Mouse (Mus musculus) ES-Bruce4 (cell line): ENCODE results near the gene Ptpn1. TPM values are rescaled to one million over a fixed set of nuclear protein-coding genes. Genes with fewer than 3 reads are reported as not detected.

ENCODE experiments used
- H3K27ac ChIP-seq: 2 replicates; pipeline ENCODE4 v1.5.1; 2012; ENCODE audit warnings: low read length, inconsistent platforms; ENCODE audit not compliant: insufficient read depth
- H3K27me3 ChIP-seq: 2 replicates; pipeline ENCODE4 v1.6.1; 2012; ENCODE audit warnings: mild to moderate bottlenecking, low read length, inconsistent platforms; ENCODE audit not compliant: control insufficient read depth, poor library complexity, insufficient read depth, severe bottlenecking
- H3K36me3 ChIP-seq: 2 replicates; pipeline ENCODE4 v1.6.1; 2012; ENCODE audit warnings: inconsistent platforms, mild to moderate bottlenecking, low read length, moderate library complexity; ENCODE audit not compliant: control insufficient read depth, poor library complexity, insufficient read depth, severe bottlenecking
- H3K4me1 ChIP-seq: one replicate; pipeline ENCODE4 v1.8.1; 2011; ENCODE audit warnings: low read length; ENCODE audit not compliant: control insufficient read depth, insufficient read depth
- H3K4me3 ChIP-seq: 2 replicates; pipeline ENCODE4 v1.5.1; 2011; ENCODE audit warnings: low read depth, mild to moderate bottlenecking, low read length
- H3K9ac ChIP-seq: 2 replicates; pipeline ENCODE4 v1.6.1; 2012; ENCODE audit warnings: low read depth, mild to moderate bottlenecking, inconsistent platforms; ENCODE audit not compliant: poor library complexity, severe bottlenecking
- H3K9me3 ChIP-seq: replicated peaks from 2 replicates; pipeline ENCODE4 v1.6.1; 2012; ENCODE audit warnings: mild to moderate bottlenecking, low read length, inconsistent platforms; ENCODE audit not compliant: control insufficient read depth, poor library complexity, insufficient read depth, severe bottlenecking
- CTCF ChIP-seq: IDR thresholded peaks from one replicate; pipeline ENCODE4 v1.8.1; 2011; ENCODE audit warnings: low read depth, low read length
- EP300 ChIP-seq: IDR thresholded peaks from 2 replicates; pipeline ENCODE4 v1.6.1; 2011; ENCODE audit warnings: low read depth, low read length; ENCODE audit not compliant: insufficient read depth
- POLR2A ChIP-seq: IDR thresholded peaks from one replicate; pipeline ENCODE4 v1.8.1; 2011; ENCODE audit warnings: low read length; ENCODE audit not compliant: insufficient read depth
- polyA plus RNA-seq: library from polyadenylated mRNA; stranded (reverse); fragments of >200 nt; gene quantifications from 2 replicates; pipeline ENCODE4 v1.2.4, GENCODE M21; 2011; ENCODE audit warnings: low read depth; ENCODE audit not compliant: missing spikeins, insufficient read depth, insufficient read length

Ptpn1 gene
- polyA plus RNA-seq, 1 experiment, result 51.3 TPM

- no peak overlapping the region for H3K9ac ChIP-seq
- H3K27me3 ChIP-seq, result no peaks in the 10 kb centered on the region
- H3K36me3 ChIP-seq, result no peaks in the 10 kb centered on the region
- TF ChIP-seq CTCF, result no peak
- TF ChIP-seq POLR2A, result no peak
- H3K27ac ChIP-seq, result no peak overlapping the region
- no peaks in the 10 kb centered on the region for H3K4me1 ChIP-seq
- no peak overlapping the region for H3K4me3 ChIP-seq
- no peaks in the 10 kb centered on the region for H3K9me3 ChIP-seq
These were observed 16.2 kb downstream of the Ptpn1 start for GRCm38 (mm10) chr2:167948047-167948446.

GRCm38 (mm10) chr2:167948557-167948956 is 16.7 kb downstream of the Ptpn1 start:
- no peaks in the 10 kb centered on the region for H3K36me3 ChIP-seq
- TF ChIP-seq EP300, result no peak
- TF ChIP-seq POLR2A, result no peak
- TF ChIP-seq CTCF, result no peak
- H3K4me3 ChIP-seq, result no peak overlapping the region
- no peaks in the 10 kb centered on the region for H3K27me3 ChIP-seq
- H3K9ac ChIP-seq, result no peak overlapping the region
- H3K9me3 ChIP-seq, result no peaks in the 10 kb centered on the region
- H3K4me1 ChIP-seq, result no peaks in the 10 kb centered on the region
- H3K27ac ChIP-seq, result no peak overlapping the region

- H3K9me3 ChIP-seq, result no peaks in the 10 kb centered on the region
- H3K27ac ChIP-seq, result no peak overlapping the region
- H3K9ac ChIP-seq, result no peak overlapping the region
- no peak for TF ChIP-seq EP300
- TF ChIP-seq CTCF, result no peak
- no peaks in the 10 kb centered on the region for H3K36me3 ChIP-seq
- H3K27me3 ChIP-seq, result no peaks in the 10 kb centered on the region
- no peaks in the 10 kb centered on the region for H3K4me1 ChIP-seq
- H3K4me3 ChIP-seq, result no peak overlapping the region
These were observed 17.4 kb downstream of the Ptpn1 start for GRCm38 (mm10) chr2:167949250-167949649.

- H3K4me1 ChIP-seq, result no peaks in the 10 kb centered on the region
- TF ChIP-seq CTCF, result no peak
- TF ChIP-seq POLR2A, result no peak
- no peak for TF ChIP-seq EP300
- H3K27ac ChIP-seq, result no peak overlapping the region
- no peaks in the 10 kb centered on the region for H3K9me3 ChIP-seq
- H3K4me3 ChIP-seq, result no peak overlapping the region
- H3K27me3 ChIP-seq, result no peaks in the 10 kb centered on the region
- no peaks in the 10 kb centered on the region for H3K36me3 ChIP-seq
- H3K9ac ChIP-seq, result no peak overlapping the region
These were observed 18.0 kb downstream of the Ptpn1 start for GRCm38 (mm10) chr2:167949808-167950207.

- TF ChIP-seq CTCF (no peak), POLR2A (no peak), EP300 (no peak)
- Histone ChIP-seq H3K9ac (no peak overlapping the region), H3K9me3 (no peaks in the 10 kb centered on the region), H3K4me3 (no peak overlapping the region), H3K36me3 (no peaks in the 10 kb centered on the region), H3K27ac (no peak overlapping the region), H3K4me1 (no peaks in the 10 kb centered on the region), H3K27me3 (no peaks in the 10 kb centered on the region)
These were observed 18.8 kb downstream of the Ptpn1 start for GRCm38 (mm10) chr2:167950681-167951080.

GRCm38 (mm10) chr2:167951301-167952211 is 19.7 kb downstream of the Ptpn1 start:
- Histone ChIP-seq H3K9ac (no peak overlapping the region), H3K27ac (no peak overlapping the region), H3K4me1 (no peaks in the 10 kb centered on the region), H3K36me3 (no peaks in the 10 kb centered on the region), H3K4me3 (no peak overlapping the region), H3K9me3 (no peaks in the 10 kb centered on the region), H3K27me3 (no peaks in the 10 kb centered on the region)
- TF ChIP-seq EP300 (no peak), CTCF (no peak), POLR2A (no peak)
